Mouse (Mus musculus) hindbrain, embryonic 14.5 days (tissue): Measurements from ENCODE around the gene Gadd45gip1. TPM values are rescaled to one million over a fixed set of nuclear protein-coding genes. Genes with fewer than 3 reads are reported as not detected.
A peak's percentile ranks its signal among the peaks of the same experiment; 100 is the strongest.

Experiments used
- ATAC-seq: fragments of 200-750 bp; cut with Nextera tagmentation; 2 replicates; pipeline ENCODE4 v1.8.0; 2017; ENCODE audit warnings: moderate number of reproducible peaks, mild to moderate bottlenecking, moderate TSS enrichment, moderate library complexity; ENCODE audit not compliant: low FRiP score
- DNase-seq: peaks from one replicate; pipeline ENCODE4 v3.0.0-alpha.2; 2015; ENCODE audit warnings: low spot score
- H3K27ac ChIP-seq: fragments of 300-500 bp; sonication (generic); 2 replicates; pipeline ENCODE4 v1.5.1; 2014; ENCODE audit warnings: mild to moderate bottlenecking, moderate library complexity
- H3K27me3 ChIP-seq: fragments of 300-500 bp; sonication (generic); 2 replicates; pipeline ENCODE4 v1.6.1; 2014; ENCODE audit warnings: mild to moderate bottlenecking, low read length, mixed read lengths; ENCODE audit not compliant: control insufficient read depth, insufficient read depth
- H3K36me3 ChIP-seq: fragments of 300-500 bp; sonication (generic); replicated peaks from 2 replicates; pipeline ENCODE4 v1.6.1; 2014; ENCODE audit not compliant: control insufficient read depth, insufficient read depth
- H3K4me1 ChIP-seq: fragments of 300-500 bp; sonication (generic); replicated peaks from 2 replicates; pipeline ENCODE4 v1.6.1; 2014; ENCODE audit warnings: antibody characterized with exemption, low read length, mixed read lengths; ENCODE audit not compliant: control insufficient read depth, insufficient read depth
- H3K4me2 ChIP-seq: fragments of 300-500 bp; sonication (generic); replicated peaks from 2 replicates; pipeline ENCODE4 v1.6.1; 2014; ENCODE audit warnings: mild to moderate bottlenecking, moderate library complexity
- H3K4me3 ChIP-seq: fragments of 300-500 bp; sonication (generic); replicated peaks from 2 replicates; pipeline ENCODE4 v1.5.1; 2014; ENCODE audit warnings: mild to moderate bottlenecking, low read length
- H3K9ac ChIP-seq: fragments of 300-500 bp; sonication (generic); 2 replicates; pipeline ENCODE4 v1.6.1; 2014
- H3K9me3 ChIP-seq: fragments of 300-500 bp; sonication (generic); 2 replicates; pipeline ENCODE4 v1.6.1; 2016; ENCODE audit warnings: low read length; ENCODE audit not compliant: control insufficient read depth
- WGBS: fragments of 180-500 bp; shearing (Covaris S2); extraction: QIAGEN DNeasy Blood & Tissue Kit; methylation state at CpG from one replicate; pipeline ENCODE4 v1.1.7; 2014; 5-methylcytosine and 5-hydroxymethylcytosine counted together
- polyA plus RNA-seq: library from polyadenylated mRNA; unstranded; fragments of >200 nt; fragmentation: Nextera tagmentation; extraction: Ambion mirVana; gene quantifications from 2 replicates; pipeline ENCODE4 v1.2.1, GENCODE M21; 2014

The Gadd45gip1 gene
- polyA plus RNA-seq, 1 experiment from 2014 or later = 37.4 TPM

GRCm38 (mm10) chr8:84786801-84787467 is 44.4 kb upstream of the Gadd45gip1 start:
- Histone ChIP-seq H3K27me3 (peaks cover 94% of the 10 kb centered on the region), H3K4me2 (no peak overlapping the region), H3K4me1 (peaks cover 47% of the 10 kb centered on the region), H3K36me3 (no peaks in the 10 kb centered on the region), H3K27ac (no peak overlapping the region), H3K4me3 (no peak overlapping the region), H3K9me3 (no peaks in the 10 kb centered on the region), H3K9ac (no peak overlapping the region; the same call in none of the 2 replicates)
- 13% methylated on average over 11 of the region's 11 CpGs for WGBS
- ATAC-seq = no peak
- DNase-seq = no peak

GRCm38 (mm10) chr8:84787523-84788302 is 43.6 kb upstream of the Gadd45gip1 start:
- Histone ChIP-seq H3K27me3 (peaks cover 91% of the 10 kb centered on the region), H3K9me3 (no peaks in the 10 kb centered on the region), H3K9ac (no peak overlapping the region), H3K27ac (no peak overlapping the region), H3K4me3 (no peak overlapping the region), H3K36me3 (no peaks in the 10 kb centered on the region), H3K4me2 (no peak overlapping the region), H3K4me1 (peaks cover 51% of the 10 kb centered on the region)
- 14% methylated on average over 14 of the region's 14 CpGs for WGBS
- ATAC-seq (no peak), DNase-seq (no peak)

- H3K4me3 ChIP-seq = no peak overlapping the region
- H3K27me3 ChIP-seq = peaks cover 92% of the 10 kb centered on the region
- WGBS = 16% methylated on average over 11 of the region's 11 CpGs
- ATAC-seq (no peak), DNase-seq (no peak)
- 0 out of 2 replicates have a peak overlapping the region, but pooled peaks have one; percentile 7 for H3K9ac ChIP-seq
- H3K36me3 ChIP-seq = no peaks in the 10 kb centered on the region
- no peak overlapping the region for H3K27ac ChIP-seq
- no peaks in the 10 kb centered on the region for H3K9me3 ChIP-seq
- H3K4me2 ChIP-seq = no peak overlapping the region
- H3K4me1 ChIP-seq = peaks cover 52% of the 10 kb centered on the region
Measured at GRCm38 (mm10) chr8:84788896-84789295, 42.4 kb upstream of the Gadd45gip1 start.

GRCm38 (mm10) chr8:84789345-84789744 is 42.0 kb upstream of the Gadd45gip1 start:
- H3K9me3 ChIP-seq = no peaks in the 10 kb centered on the region
- DNase-seq (no peak), ATAC-seq (no peak)
- H3K27me3 ChIP-seq = peaks cover 92% of the 10 kb centered on the region
- no peaks in the 10 kb centered on the region for H3K36me3 ChIP-seq
- no peak overlapping the region for H3K9ac ChIP-seq
- H3K4me2 ChIP-seq = no peak overlapping the region
- H3K4me3 ChIP-seq = no peak overlapping the region
- H3K27ac ChIP-seq = no peak overlapping the region
- 54% methylated on average over 5 of the region's 5 CpGs for WGBS
- peaks cover 49% of the 10 kb centered on the region for H3K4me1 ChIP-seq

GRCm38 (mm10) chr8:84789855-84790486 is 41.4 kb upstream of the Gadd45gip1 start:
- H3K9me3 ChIP-seq = no peaks in the 10 kb centered on the region
- H3K9ac ChIP-seq = no peak overlapping the region
- DNase-seq = no peak
- peaks cover 92% of the 10 kb centered on the region for H3K27me3 ChIP-seq
- H3K36me3 ChIP-seq = no peaks in the 10 kb centered on the region
- no peak overlapping the region for H3K4me2 ChIP-seq
- H3K27ac ChIP-seq = no peak overlapping the region
- 68% methylated on average over 9 of the region's 9 CpGs for WGBS
- no peak overlapping the region for H3K4me3 ChIP-seq
- no peak for ATAC-seq
- H3K4me1 ChIP-seq = peaks cover 49% of the 10 kb centered on the region

- Histone ChIP-seq H3K36me3 (no peaks in the 10 kb centered on the region), H3K4me1 (peaks cover 50% of the 10 kb centered on the region), H3K9ac (peak overlapping the region; percentile 40; the same call in 1 of the 2 replicates), H3K27ac (no peak overlapping the region), H3K4me3 (no peak overlapping the region), H3K27me3 (peaks cover 89% of the 10 kb centered on the region), H3K4me2 (no peak overlapping the region), H3K9me3 (no peaks in the 10 kb centered on the region)
- WGBS = 70% methylated on average over 2 of the region's 2 CpGs
- DNase-seq (no peak), ATAC-seq (no peak)
Measured at GRCm38 (mm10) chr8:84790537-84790936, 40.8 kb upstream of the Gadd45gip1 start.

- peaks cover 43% of the 10 kb centered on the region for H3K4me1 ChIP-seq
- ATAC-seq (no peak), DNase-seq (no peak)
- H3K27ac ChIP-seq = no peak overlapping the region
- H3K36me3 ChIP-seq = peaks cover 6% of the 10 kb centered on the region; the same call in 1 of the 2 replicates
- H3K4me3 ChIP-seq = no peak overlapping the region
- H3K9me3 ChIP-seq = no peaks in the 10 kb centered on the region
- peaks cover 90% of the 10 kb centered on the region for H3K27me3 ChIP-seq
- H3K9ac ChIP-seq = no peak overlapping the region
- no peak overlapping the region for H3K4me2 ChIP-seq
- WGBS = 80% methylated on average over 12 of the region's 12 CpGs
Measured at GRCm38 (mm10) chr8:84792429-84792947, 38.8 kb upstream of the Gadd45gip1 start.

- Histone ChIP-seq H3K4me2 (peak overlapping the region; percentile 29; the same call in 1 of the 2 replicates), H3K9me3 (no peaks in the 10 kb centered on the region), H3K4me3 (no peak overlapping the region), H3K36me3 (peaks cover 6% of the 10 kb centered on the region; the same call in 1 of the 2 replicates), H3K4me1 (peaks cover 40% of the 10 kb centered on the region), H3K27me3 (peaks cover 90% of the 10 kb centered on the region), H3K27ac (peak overlapping the region; percentile 88), H3K9ac (no peak overlapping the region)
- WGBS = 78% methylated on average over 9 of the region's 9 CpGs
- no peak for ATAC-seq
- no peak for DNase-seq
Measured at GRCm38 (mm10) chr8:84793134-84793533, 38.2 kb upstream of the Gadd45gip1 start.
